Mouse (Mus musculus) activated CD4-positive, CD25-positive, alpha-beta regulatory T cell, adult 9 weeks (primary cell): ENCODE measurements around the gene Ldha. TPM values are rescaled to one million over a fixed set of nuclear protein-coding genes. Genes with fewer than 3 reads are reported as not detected.

Experiments used
- polyA plus RNA-seq: library from polyadenylated mRNA; unstranded; fragments of 100-300 nt; shearing (Covaris generic); gene quantifications from one replicate; pipeline ENCODE4 v1.2.1, GENCODE M21; 2017

Gene Ldha
- polyA plus RNA-seq, result 1,357 TPM

DNA sequence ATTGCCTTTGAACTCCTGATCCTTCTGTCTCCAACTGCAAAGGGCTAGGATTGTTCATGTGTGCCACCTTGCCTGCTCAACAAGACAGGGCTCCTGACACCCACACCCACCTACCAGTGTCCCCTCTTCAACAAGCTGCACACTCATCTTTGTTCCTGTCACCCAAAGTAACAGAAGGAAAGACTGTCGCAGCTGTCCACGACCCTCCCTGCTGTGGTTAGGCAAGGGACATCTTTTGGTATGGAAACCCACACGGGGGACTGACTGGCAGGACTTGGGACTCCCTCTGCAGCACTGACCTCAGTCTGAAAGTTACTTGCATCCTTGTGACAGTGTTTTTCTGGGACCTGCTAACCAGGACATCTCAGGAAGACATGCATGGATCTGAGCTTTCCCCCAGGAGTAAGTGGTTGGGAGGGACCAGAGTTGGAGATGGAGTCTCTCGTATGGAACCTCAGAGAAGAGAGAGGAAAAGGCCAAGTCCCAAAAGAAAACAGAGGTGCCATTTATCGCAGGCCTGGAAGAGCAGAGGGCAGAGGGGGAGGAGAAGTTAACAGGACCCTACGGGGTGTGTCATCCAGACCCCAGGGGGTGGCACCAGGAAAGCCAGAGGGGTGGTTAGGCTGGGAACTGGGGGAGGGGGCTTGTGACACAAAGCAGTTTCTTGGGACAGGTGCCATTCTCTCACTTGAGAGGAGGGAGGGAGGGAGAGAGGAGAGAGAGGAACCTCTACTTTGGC lies at the start of gene Ldha:
Ldha (plus strand) TSS at position 689 of the 739 bp plus-strand sequence.

DNA sequence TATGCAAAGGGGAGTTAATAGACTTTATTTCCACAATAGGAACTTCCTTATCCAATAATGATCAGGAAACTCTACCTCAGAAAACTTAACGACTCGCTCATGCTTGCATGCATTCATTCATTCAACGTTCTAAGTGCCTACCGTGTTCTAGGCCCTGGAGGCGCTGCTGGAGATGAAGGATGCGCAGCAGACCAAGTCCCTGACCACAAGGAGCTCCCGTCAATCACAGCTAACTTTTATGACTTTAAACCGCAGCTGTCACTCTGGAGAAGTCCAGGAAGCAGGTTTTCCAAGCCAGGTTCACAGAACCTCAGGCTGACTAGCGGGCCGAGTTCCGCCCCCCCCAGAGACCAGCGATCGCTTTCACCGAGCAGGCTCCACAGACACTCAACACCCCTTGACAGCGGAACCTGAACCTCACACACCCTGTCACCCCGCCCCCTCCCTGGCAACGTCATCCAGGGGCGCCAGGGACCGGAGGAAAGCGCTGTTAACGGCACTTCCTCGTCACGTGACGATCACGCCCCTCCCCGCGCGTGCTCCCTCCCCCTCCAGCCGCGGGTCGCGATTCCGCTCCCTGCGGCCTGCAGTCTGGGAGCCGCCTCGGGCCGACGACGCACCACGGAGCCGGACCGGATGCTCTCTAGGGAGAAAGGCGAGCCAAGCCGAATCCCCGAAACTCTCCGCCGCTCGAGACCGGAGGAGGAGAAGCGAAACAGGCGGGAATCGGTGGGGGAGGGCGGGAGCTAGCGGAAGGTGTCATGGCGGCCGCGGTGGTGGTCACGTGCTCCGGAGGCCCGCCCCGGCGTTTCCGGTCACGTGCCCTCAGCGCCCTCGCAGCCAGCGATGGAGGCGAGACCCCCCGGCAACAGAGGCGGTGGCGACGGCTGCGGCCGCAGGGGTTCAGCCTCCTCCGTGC lies 45.7 kb upstream of the Ldha start, which contains the start of the genes Hps5 and Gtf2h1:
Hps5 (minus strand) TSS at position 778 of the 919 bp plus-strand sequence.
Gtf2h1 (plus strand) TSS at position 817 of the 919 bp plus-strand sequence.

DNA sequence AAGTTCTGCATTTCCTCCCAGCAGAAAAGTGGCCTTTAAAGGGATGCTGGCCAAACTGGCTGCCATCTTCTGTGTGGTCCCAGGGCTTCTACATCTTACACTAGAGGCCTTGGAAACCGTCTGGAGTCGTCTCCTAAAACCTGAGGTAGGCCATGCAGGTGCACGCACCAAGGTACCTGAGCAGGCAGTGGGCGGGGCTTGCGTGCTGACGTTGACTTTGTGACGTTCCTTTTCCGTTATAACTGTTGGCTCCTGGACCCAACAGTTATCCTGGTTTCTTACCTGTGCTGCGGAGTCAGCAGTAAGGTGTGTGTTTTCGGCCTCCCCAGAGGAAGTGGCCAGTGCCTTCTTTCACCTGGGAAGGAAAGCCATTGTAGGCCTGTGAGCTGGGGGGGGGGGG lies 19.7 kb downstream of the Ldha start, which contains the start of gene Ldhc:
Ldhc (plus strand) TSS at position 208 of the 400 bp plus-strand sequence.

Other genes with a start within 250 kb of the Ldha start
- gene Sergef, start 201.7 kb upstream of the Ldha start, polyA plus RNA-seq, result 21.3 TPM
- 0.34 TPM for gene Tph1, start 168.9 kb upstream of the Ldha start, polyA plus RNA-seq
- 25.1 TPM for gene Saal1, start 130.8 kb upstream of the Ldha start, polyA plus RNA-seq
- not detected for gene Saa3, start 125.8 kb upstream of the Ldha start, polyA plus RNA-seq
- gene Saa4, start 108.9 kb upstream of the Ldha start, polyA plus RNA-seq, result not detected
- not detected for gene Saa1, start 98.5 kb upstream of the Ldha start, polyA plus RNA-seq
- not detected for gene Saa2, start 89.7 kb upstream of the Ldha start, polyA plus RNA-seq
- gene Hps5, start 45.4 kb upstream of the Ldha start, polyA plus RNA-seq, result 39.7 TPM
- gene Gtf2h1, start 45.4 kb upstream of the Ldha start, polyA plus RNA-seq, result 42.9 TPM
- gene Ldhc, start 19.7 kb downstream of the Ldha start, polyA plus RNA-seq, result not detected
- gene Tsg101, start 78.5 kb downstream of the Ldha start, polyA plus RNA-seq, result 133 TPM
- gene Uevld, start 117.1 kb downstream of the Ldha start, polyA plus RNA-seq, result 9.3 TPM
- gene Gm9999, start 142.1 kb downstream of the Ldha start, polyA plus RNA-seq, result not detected
- gene Spty2d1, start 166.9 kb downstream of the Ldha start, polyA plus RNA-seq, result 52.0 TPM
- 5.8 TPM for gene Tmem86a, start 209.1 kb downstream of the Ldha start, polyA plus RNA-seq